Mouse (Mus musculus) heart, adult 2 months (tissue): ENCODE measurements around the gene Agbl4.

Experiments used
- CTCF ChIP-seq: fragments of 200-600 bp; IDR thresholded peaks from 2 replicates; pipeline ENCODE4 v1.8.1; 2022; ENCODE audit warnings: antibody characterized with exemption, mild to moderate bottlenecking, moderate library complexity
- EP300 ChIP-seq: fragments of 200-500 bp; IDR thresholded peaks from 2 replicates; pipeline ENCODE4 v1.6.1; 2011; ENCODE audit warnings: low read depth, low read length, control low read depth; ENCODE audit not compliant: insufficient read depth

- no peak for TF ChIP-seq CTCF
- no peak for TF ChIP-seq EP300
Measured at GRCm38 (mm10) chr4:111364199-111364598, 966.7 kb downstream of the Agbl4 start.
